Mouse (Mus musculus) forebrain, embryonic 12.5 days (tissue): ENCODE data around the gene Otulin. TPM values are rescaled to one million over a fixed set of nuclear protein-coding genes. Genes with fewer than 3 reads are reported as not detected.

ENCODE experiments used
- ATAC-seq: fragments of 200-750 bp; cut with Nextera tagmentation; 2 replicates; pipeline ENCODE4 v1.8.0; 2017; ENCODE audit warnings: moderate TSS enrichment; ENCODE audit not compliant: low FRiP score
- H3K27ac ChIP-seq: fragments of 300-500 bp; sonication (generic); 2 replicates; pipeline ENCODE4 v1.5.1; 2016; ENCODE audit warnings: mild to moderate bottlenecking
- H3K27me3 ChIP-seq: fragments of 300-500 bp; sonication (generic); 2 replicates; pipeline ENCODE4 v1.6.1; 2016; ENCODE audit warnings: mild to moderate bottlenecking
- H3K36me3 ChIP-seq: fragments of 300-500 bp; sonication (generic); replicated peaks from 2 replicates; pipeline ENCODE4 v1.6.1; 2016; ENCODE audit warnings: mild to moderate bottlenecking
- H3K4me1 ChIP-seq: fragments of 300-500 bp; sonication (generic); 2 replicates; pipeline ENCODE4 v1.6.1; 2016
- H3K4me2 ChIP-seq: fragments of 300-500 bp; sonication (generic); 2 replicates; pipeline ENCODE4 v1.6.1; 2016; ENCODE audit warnings: mild to moderate bottlenecking, moderate library complexity
- H3K4me3 ChIP-seq: fragments of 300-500 bp; sonication (generic); replicated peaks from 2 replicates; pipeline ENCODE4 v1.5.1; 2016; ENCODE audit warnings: mild to moderate bottlenecking
- H3K9ac ChIP-seq: fragments of 300-500 bp; sonication (generic); 2 replicates; pipeline ENCODE4 v1.6.1; 2016; ENCODE audit warnings: mild to moderate bottlenecking
- H3K9me3 ChIP-seq: fragments of 300-500 bp; sonication (generic); 2 replicates; pipeline ENCODE4 v1.6.1; 2016
- WGBS: fragments of 180-500 bp; shearing (Covaris S2); methylation state at CpG from one replicate; pipeline ENCODE4 v1.1.7; 2016; 5-methylcytosine and 5-hydroxymethylcytosine counted together
- polyA plus RNA-seq: library from polyadenylated mRNA; unstranded; fragments of >200 nt; fragmentation: Nextera tagmentation; extraction: Ambion mirVana; gene quantifications from 2 replicates; pipeline ENCODE4 v1.2.1, GENCODE M21; 2016

The Otulin gene
- polyA plus RNA-seq, 1 experiment from 2014 or later = 32.7 TPM

DNA sequence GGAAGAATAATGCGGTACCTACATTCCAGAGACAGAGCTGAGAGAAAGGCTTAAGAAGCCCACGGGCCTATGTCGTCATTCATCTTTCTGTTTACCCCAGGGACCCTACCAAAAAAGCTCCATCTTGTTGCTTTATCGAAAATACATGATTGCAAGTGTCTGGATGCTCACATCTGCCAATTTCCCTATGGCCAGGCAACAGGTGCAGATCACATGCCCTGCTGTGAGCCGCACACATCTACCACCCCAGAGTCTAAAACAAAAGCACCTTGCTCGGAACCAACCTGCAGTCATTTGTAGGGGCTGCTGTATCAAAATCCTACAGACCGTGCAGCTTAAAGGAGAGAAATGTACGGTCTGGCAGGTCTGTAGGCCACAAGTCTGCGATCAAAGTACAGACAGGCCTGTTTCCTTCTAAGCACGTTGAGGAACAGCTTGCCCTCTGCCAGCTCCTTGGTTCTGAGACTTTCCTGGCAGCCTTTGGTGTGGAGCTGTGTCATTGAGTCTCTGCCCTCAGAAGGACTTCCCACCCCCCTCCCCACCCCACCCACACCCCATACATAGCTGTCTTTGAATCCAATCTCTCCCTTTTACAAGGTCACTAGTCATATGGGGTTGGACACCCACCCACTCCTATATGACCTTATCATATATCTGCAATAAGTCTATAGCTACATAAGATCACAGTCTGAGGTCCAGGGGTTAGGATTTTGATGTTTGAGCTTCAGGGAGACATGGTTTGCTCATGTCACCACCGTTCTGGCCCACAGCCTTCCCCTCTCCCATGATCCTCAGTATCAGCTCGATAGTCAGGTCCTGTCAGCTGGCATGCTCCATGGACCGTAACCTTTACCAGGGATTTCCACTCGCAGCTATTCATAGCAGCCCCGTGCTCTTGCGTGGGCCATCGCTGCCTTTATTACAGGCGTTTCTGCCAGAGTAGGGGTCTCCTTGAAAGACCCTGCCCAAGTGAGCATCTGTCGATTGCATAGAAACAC lies 79.1 kb downstream of the Otulin start:
- Histone ChIP-seq H3K27me3 (no peaks in the 10 kb centered on the region), H3K4me1 (no peaks in the 10 kb centered on the region; the same call in 1 of the 2 replicates), H3K4me2 (no peak overlapping the region), H3K36me3 (peaks cover 3% of the 10 kb centered on the region; the same call in 1 of the 2 replicates), H3K27ac (no peak overlapping the region), H3K4me3 (no peak overlapping the region), H3K9ac (no peak overlapping the region), H3K9me3 (no peaks in the 10 kb centered on the region)
- no peak for ATAC-seq
- 88% methylated on average over 19 of the region's 19 CpGs for WGBS

GRCm38 (mm10) chr15:27550358-27550992 lies 80.0 kb downstream of the Otulin start:
- H3K27ac ChIP-seq = no peak overlapping the region
- H3K9ac ChIP-seq = no peak overlapping the region
- WGBS = 79% methylated on average over 9 of the region's 9 CpGs
- no peaks in the 10 kb centered on the region for H3K9me3 ChIP-seq
- no peak for ATAC-seq
- H3K36me3 ChIP-seq = 0 out of 2 replicates have a peak, but pooled peaks cover 3% of the 10 kb centered on the region
- no peak overlapping the region for H3K4me2 ChIP-seq
- no peaks in the 10 kb centered on the region; the same call in 1 of the 2 replicates for H3K4me1 ChIP-seq
- H3K27me3 ChIP-seq = no peaks in the 10 kb centered on the region
- H3K4me3 ChIP-seq = no peak overlapping the region

- Histone ChIP-seq H3K9me3 (no peaks in the 10 kb centered on the region), H3K4me3 (no peak overlapping the region), H3K36me3 (0 out of 2 replicates have a peak, but pooled peaks cover 3% of the 10 kb centered on the region), H3K4me1 (no peaks in the 10 kb centered on the region; the same call in 1 of the 2 replicates), H3K27ac (no peak overlapping the region), H3K4me2 (no peak overlapping the region), H3K27me3 (no peaks in the 10 kb centered on the region), H3K9ac (no peak overlapping the region)
- WGBS = 79% methylated on average over 7 of the region's 7 CpGs
- no peak for ATAC-seq
Observed at GRCm38 (mm10) chr15:27549878-27550277, 80.6 kb downstream of the Otulin start.

DNA sequence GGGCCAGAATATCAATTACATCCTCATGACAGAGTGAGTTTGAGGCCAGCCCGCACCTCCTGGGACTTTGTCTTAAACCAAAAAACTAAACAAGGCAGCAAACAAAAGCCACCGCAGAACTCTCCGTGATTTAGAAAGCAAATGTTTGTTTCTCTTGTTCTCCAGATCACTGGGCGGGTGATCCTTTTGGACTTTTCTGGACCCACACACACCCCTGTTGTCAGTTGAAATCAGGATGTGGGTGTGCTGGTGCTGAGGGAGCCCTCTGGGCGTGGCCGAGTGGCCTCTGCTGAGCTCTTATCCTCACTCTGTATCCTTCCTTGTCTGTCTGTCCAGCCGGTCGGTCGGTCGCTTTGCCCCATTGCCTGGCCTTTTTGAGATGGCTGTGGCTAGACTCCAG lies 81.4 kb downstream of the Otulin start:
- 88% methylated on average over 10 of the region's 10 CpGs for WGBS
- 0 out of 2 replicates have a peak, but pooled peaks cover 3% of the 10 kb centered on the region for H3K36me3 ChIP-seq
- no peak overlapping the region for H3K4me3 ChIP-seq
- ATAC-seq = no peak
- no peaks in the 10 kb centered on the region for H3K9me3 ChIP-seq
- H3K4me2 ChIP-seq = no peak overlapping the region
- no peaks in the 10 kb centered on the region for H3K27me3 ChIP-seq
- H3K4me1 ChIP-seq = no peaks in the 10 kb centered on the region; the same call in 1 of the 2 replicates
- no peak overlapping the region for H3K27ac ChIP-seq
- H3K9ac ChIP-seq = no peak overlapping the region

GRCm38 (mm10) chr15:27548110-27548509 lies 82.4 kb downstream of the Otulin start:
- Histone ChIP-seq H3K36me3 (0 out of 2 replicates have a peak, but pooled peaks cover 3% of the 10 kb centered on the region), H3K4me3 (no peak overlapping the region), H3K4me2 (no peak overlapping the region), H3K9ac (no peak overlapping the region), H3K4me1 (no peaks in the 10 kb centered on the region; the same call in 1 of the 2 replicates), H3K27ac (no peak overlapping the region), H3K9me3 (no peaks in the 10 kb centered on the region), H3K27me3 (no peaks in the 10 kb centered on the region)
- no peak for ATAC-seq
- WGBS = 93% methylated on average over 6 of the region's 6 CpGs

GRCm38 (mm10) chr15:27545203-27545602 lies 85.3 kb downstream of the Otulin start:
- Histone ChIP-seq H3K36me3 (0 out of 2 replicates have a peak, but pooled peaks cover 3% of the 10 kb centered on the region), H3K4me3 (no peak overlapping the region), H3K9me3 (no peaks in the 10 kb centered on the region), H3K27me3 (no peaks in the 10 kb centered on the region), H3K9ac (no peak overlapping the region), H3K27ac (no peak overlapping the region), H3K4me2 (no peak overlapping the region), H3K4me1 (no peaks in the 10 kb centered on the region; the same call in 1 of the 2 replicates)
- ATAC-seq = no peak
- 78% methylated on average over 10 of the region's 10 CpGs for WGBS

DNA sequence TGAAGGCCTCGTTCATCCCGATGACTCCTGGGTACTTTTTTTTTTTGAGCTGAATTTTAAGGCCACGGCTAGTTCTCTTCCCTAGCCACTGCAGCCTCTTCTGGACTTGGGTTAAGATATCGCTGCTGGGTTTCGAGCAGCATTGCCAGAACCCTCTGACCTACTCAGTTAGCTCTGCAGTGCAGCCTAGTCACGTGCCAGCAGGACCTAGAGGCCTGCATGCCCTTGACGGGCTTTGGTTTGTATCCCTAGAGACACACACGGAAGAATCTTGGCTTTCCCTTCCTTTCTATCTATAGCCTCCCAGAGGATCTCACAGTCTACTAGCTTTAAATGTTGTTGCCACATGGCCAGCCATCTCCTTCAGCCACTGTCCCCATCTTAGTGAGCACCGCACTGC lies 90.7 kb downstream of the Otulin start:
- WGBS = 89% methylated on average over 9 of the region's 9 CpGs
- Histone ChIP-seq H3K9ac (no peak overlapping the region), H3K4me1 (no peaks in the 10 kb centered on the region), H3K27ac (no peak overlapping the region), H3K4me2 (no peak overlapping the region), H3K9me3 (no peaks in the 10 kb centered on the region), H3K36me3 (no peaks in the 10 kb centered on the region), H3K27me3 (no peaks in the 10 kb centered on the region), H3K4me3 (no peak overlapping the region)
- no peak for ATAC-seq

DNA sequence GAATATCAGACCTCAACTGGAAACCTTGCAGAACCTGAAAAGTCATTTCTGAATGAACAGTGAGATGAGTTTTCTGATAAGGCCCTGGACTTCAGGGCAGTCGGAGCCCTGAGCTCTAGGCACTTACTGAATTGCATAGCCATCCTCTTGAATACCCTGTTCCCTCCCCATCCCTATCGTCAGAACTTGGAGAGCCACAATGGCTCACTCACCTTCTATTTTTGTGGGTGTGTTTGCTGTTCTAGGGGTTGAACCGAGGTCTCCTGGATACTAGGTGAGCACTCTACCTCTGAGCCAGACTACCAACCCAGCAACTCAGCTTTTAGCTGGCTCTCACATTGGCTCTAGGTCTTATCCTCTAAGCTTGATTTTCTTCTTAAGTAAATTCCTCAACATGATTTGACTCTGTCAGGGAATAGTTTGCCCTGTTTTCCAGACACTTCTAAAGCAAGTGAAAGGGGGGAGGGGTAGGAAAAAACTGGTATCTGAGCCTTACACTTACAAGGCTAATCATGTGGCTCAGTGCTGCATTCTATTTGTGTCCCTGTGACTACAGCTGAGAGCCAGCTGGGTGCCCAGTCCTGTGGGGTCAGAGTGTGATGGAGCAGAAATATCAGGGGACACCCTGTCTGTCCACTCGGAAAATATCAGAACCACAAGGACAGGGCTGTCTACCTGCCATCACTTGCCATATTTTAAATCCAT lies 92.8 kb downstream of the Otulin start:
- no peak overlapping the region for H3K9ac ChIP-seq
- no peak overlapping the region for H3K4me2 ChIP-seq
- no peak overlapping the region for H3K4me3 ChIP-seq
- H3K27ac ChIP-seq = no peak overlapping the region
- ATAC-seq = no peak
- no peaks in the 10 kb centered on the region for H3K36me3 ChIP-seq
- 77% methylated on average over 4 of the region's 4 CpGs for WGBS
- H3K27me3 ChIP-seq = no peaks in the 10 kb centered on the region
- H3K4me1 ChIP-seq = no peaks in the 10 kb centered on the region
- H3K9me3 ChIP-seq = no peaks in the 10 kb centered on the region

DNA sequence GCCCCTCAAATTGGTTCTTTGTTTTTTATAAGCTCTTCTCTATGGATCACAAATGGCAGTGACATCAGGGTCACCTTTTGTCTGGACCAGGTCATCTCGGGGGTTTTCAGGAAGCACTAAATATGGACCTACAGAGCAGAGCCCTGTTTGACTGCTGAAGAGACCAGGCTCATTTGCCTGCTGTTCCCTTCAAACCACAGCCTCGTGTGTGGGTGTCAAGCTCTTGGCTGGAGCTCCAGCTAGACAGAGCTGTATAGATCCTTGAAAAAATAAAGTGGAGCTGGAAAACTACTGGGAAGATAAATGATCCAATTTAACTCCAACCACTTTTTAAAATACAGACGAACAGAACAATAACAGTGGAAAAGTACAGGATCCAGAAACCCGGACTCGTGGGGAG lies 93.7 kb downstream of the Otulin start:
- no peak overlapping the region for H3K4me2 ChIP-seq
- WGBS = 65% methylated on average over 5 of the region's 5 CpGs
- no peak overlapping the region for H3K4me3 ChIP-seq
- H3K27me3 ChIP-seq = no peaks in the 10 kb centered on the region
- no peaks in the 10 kb centered on the region for H3K9me3 ChIP-seq
- H3K9ac ChIP-seq = no peak overlapping the region
- H3K4me1 ChIP-seq = no peaks in the 10 kb centered on the region
- no peak overlapping the region for H3K27ac ChIP-seq
- no peaks in the 10 kb centered on the region for H3K36me3 ChIP-seq
- ATAC-seq = no peak

DNA sequence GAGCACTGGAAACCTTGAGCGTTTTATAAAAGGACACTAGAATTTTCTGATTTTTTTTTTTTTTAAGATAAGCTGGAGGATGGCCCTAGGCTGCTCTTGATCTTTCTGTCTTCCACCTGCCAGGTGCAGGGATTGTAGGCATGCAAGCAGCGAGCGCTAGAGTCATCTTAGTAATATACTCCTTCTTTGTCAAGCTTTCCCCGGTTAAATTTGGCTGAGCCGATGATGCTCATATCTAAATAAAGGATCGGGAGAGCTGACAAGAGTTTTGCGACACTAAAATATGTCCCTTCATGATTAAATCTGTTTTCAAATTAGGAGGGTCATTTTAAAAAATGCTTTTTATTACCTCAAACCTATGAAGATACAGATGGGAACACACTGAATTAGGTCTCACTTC lies 94.3 kb downstream of the Otulin start:
- H3K27ac ChIP-seq = no peak overlapping the region
- ATAC-seq = no peak
- no peak overlapping the region for H3K4me3 ChIP-seq
- WGBS = 98% methylated on average over 7 of the region's 7 CpGs
- H3K4me1 ChIP-seq = no peaks in the 10 kb centered on the region
- no peaks in the 10 kb centered on the region for H3K36me3 ChIP-seq
- no peak overlapping the region for H3K4me2 ChIP-seq
- H3K27me3 ChIP-seq = no peaks in the 10 kb centered on the region
- no peaks in the 10 kb centered on the region for H3K9me3 ChIP-seq
- no peak overlapping the region for H3K9ac ChIP-seq

GRCm38 (mm10) chr15:27535681-27536080 lies 94.8 kb downstream of the Otulin start:
- WGBS = 87% methylated on average over 4 of the region's 4 CpGs
- no peaks in the 10 kb centered on the region for H3K9me3 ChIP-seq
- no peak for ATAC-seq

DNA sequence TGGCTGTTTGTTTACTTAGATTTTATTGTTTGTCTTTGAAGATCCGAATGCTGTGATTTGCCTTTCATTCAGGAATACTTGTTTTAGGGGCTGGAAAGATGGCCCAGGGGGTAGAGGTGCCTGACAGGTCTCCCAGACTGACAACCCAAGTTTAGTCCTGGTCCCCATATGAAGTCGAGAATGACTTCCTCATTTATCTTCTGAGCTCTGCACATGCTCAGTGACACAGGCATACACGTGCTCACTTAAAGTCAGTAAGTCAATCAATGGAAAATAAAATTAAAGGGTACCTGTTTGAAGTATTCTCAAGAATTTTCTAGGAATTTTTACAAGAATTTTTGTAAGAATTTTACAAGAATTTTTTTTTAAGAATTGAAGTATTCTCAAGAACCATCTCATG lies 97.5 kb downstream of the Otulin start:
- no peak overlapping the region for H3K9ac ChIP-seq
- WGBS = 83% methylated on average over 3 of the region's 3 CpGs
- no peak for ATAC-seq
- no peak overlapping the region for H3K4me3 ChIP-seq
- no peaks in the 10 kb centered on the region for H3K9me3 ChIP-seq
- H3K4me2 ChIP-seq = no peak overlapping the region
- no peak overlapping the region for H3K27ac ChIP-seq
- H3K4me1 ChIP-seq = no peaks in the 10 kb centered on the region
- H3K36me3 ChIP-seq = no peaks in the 10 kb centered on the region
- no peaks in the 10 kb centered on the region for H3K27me3 ChIP-seq

More at GRCm38 (mm10) chr15:27535681-27536080, 94.8 kb downstream of the Otulin start:
- no peak overlapping the region for H3K9ac ChIP-seq
- H3K36me3 ChIP-seq = no peaks in the 10 kb centered on the region
- H3K27ac ChIP-seq = no peak overlapping the region
- H3K27me3 ChIP-seq = no peaks in the 10 kb centered on the region
- no peak overlapping the region for H3K4me3 ChIP-seq
- no peak overlapping the region for H3K4me2 ChIP-seq
- H3K4me1 ChIP-seq = no peaks in the 10 kb centered on the region
